Mouse (Mus musculus): Measurements from ENCODE around the gene Arhgef7. TPM values are rescaled to one million over a fixed set of nuclear protein-coding genes. Genes with fewer than 3 reads are reported as not detected.

Gene Arhgef7
- polyA plus RNA-seq, 1 experiment from 2014 or later: 9.2 TPM

DNA sequence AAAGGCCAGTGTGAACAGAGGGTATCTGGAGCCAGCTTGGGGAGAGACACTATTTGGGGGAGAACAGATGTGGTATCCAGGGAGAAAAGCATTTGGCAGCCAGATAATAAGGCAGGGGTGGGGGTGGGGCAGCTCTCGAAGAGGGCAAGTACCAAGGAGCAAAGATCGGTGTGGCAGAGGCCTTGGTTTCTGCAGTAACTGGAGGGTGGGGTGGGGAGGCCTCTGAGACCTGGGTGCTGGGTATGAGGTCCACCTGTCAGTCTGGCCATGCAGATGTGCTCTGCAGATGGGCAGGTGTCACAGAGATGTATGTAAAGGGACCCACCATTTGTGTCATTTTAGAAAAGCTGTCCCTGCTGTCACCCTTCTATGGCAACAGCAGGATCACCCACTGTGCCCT, 18.7 kb upstream of the Arhgef7 start:
- H3K36me3 ChIP-seq (replicated peaks; ENCODE audit: insufficient read depth, low read length): no peaks in the 10 kb centered on the region
- no peaks in the 10 kb centered on the region for H3K27me3 ChIP-seq (ENCODE audit: insufficient read depth, low read length)
- H3K4me3 ChIP-seq (ENCODE audit: low read depth, low read length): no peak overlapping the region
- H3K9ac ChIP-seq (replicated peaks): no peak overlapping the region
- H3K9me3 ChIP-seq (ENCODE audit: low read length): no peaks in the 10 kb centered on the region
- WGBS (ENCODE audit: insufficient replicate concordance): 28% methylated on average over 2 of the region's 2 CpGs
- no peak overlapping the region for H3K27ac ChIP-seq (ENCODE audit: low read depth)
- ATAC-seq: no peak
- H3K4me1 ChIP-seq (ENCODE audit: insufficient read depth): peaks cover 14% of the 10 kb centered on the region
- DNase-seq: no peak
- TF ChIP-seq CTCF (IDR thresholded peaks at IDR 0.05; ENCODE audit: low read depth) (no peak), EP300 (IDR thresholded peaks at IDR 0.05; ENCODE audit: low read depth) (no peak)
- no peak overlapping the region for H3K4me2 ChIP-seq (ENCODE audit: low read depth, low read length)

DNA sequence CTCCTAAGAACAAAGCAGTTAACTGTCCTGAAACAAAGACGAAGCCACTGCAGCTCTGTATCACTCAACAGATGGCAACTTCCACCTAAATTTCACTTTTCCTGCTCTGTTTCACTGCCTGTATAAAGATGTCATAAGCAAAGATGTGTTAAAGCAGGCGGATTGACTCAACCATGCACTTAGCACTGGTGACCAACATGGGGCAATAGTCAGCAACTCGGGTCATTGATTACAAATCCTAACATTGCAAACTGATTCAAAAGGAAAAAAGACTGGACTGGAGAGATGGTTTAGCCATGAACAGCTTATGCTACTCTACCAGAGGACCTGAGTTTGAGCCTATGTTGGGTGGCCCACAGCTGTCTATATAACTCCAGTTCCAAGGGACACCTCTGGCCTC, 18.0 kb upstream of the Arhgef7 start:
- H3K4me3 ChIP-seq (ENCODE audit: low read depth, low read length): no peak overlapping the region
- peak overlapping the region; percentile 72 for H3K27ac ChIP-seq (ENCODE audit: low read depth)
- no peak overlapping the region for H3K9ac ChIP-seq (replicated peaks)
- TF ChIP-seq CTCF (IDR thresholded peaks at IDR 0.05; ENCODE audit: low read depth) (no peak), EP300 (IDR thresholded peaks at IDR 0.05; ENCODE audit: low read depth) (no peak)
- no peak overlapping the region for H3K4me2 ChIP-seq (ENCODE audit: low read depth, low read length)
- ATAC-seq (peak; percentile 72), DNase-seq (no peak)
- peaks cover 14% of the 10 kb centered on the region for H3K4me1 ChIP-seq (ENCODE audit: insufficient read depth)
- H3K27me3 ChIP-seq (ENCODE audit: insufficient read depth, low read length): no peaks in the 10 kb centered on the region
- 50% methylated on average over 3 of the region's 3 CpGs for WGBS (ENCODE audit: insufficient replicate concordance)
- H3K9me3 ChIP-seq (ENCODE audit: low read length): no peaks in the 10 kb centered on the region
- H3K36me3 ChIP-seq (replicated peaks; ENCODE audit: insufficient read depth, low read length): no peaks in the 10 kb centered on the region

DNA sequence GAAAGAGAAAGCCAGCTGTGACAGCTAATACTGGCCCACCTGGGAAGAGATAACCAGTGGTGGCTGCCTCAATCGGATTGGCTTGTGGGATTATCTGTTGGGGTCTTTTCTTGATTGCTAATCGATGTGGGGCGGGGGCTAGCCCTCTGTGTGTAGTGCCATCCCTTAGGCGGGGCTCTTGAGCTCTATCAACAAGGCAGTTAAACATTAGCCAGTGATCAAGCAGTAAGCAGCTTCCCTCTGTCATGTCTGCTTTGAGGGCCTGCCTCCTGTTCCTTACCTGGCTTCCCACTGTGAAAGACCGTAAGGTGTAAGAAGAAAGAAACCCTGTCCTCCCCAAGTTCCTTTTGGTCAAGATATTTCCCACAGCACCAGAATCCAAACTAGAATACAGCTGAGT, 17.1 kb upstream of the Arhgef7 start:
- Histone ChIP-seq H3K4me2 (ENCODE audit: low read depth, low read length) (no peak overlapping the region), H3K36me3 (replicated peaks; ENCODE audit: insufficient read depth, low read length) (no peaks in the 10 kb centered on the region), H3K4me1 (ENCODE audit: insufficient read depth) (peaks cover 14% of the 10 kb centered on the region), H3K4me3 (ENCODE audit: low read depth, low read length) (no peak overlapping the region), H3K9ac (replicated peaks) (no peak overlapping the region), H3K9me3 (ENCODE audit: low read length) (no peaks in the 10 kb centered on the region), H3K27me3 (ENCODE audit: insufficient read depth, low read length) (no peaks in the 10 kb centered on the region), H3K27ac (ENCODE audit: low read depth) (peak overlapping the region; percentile 72)
- DNase-seq: no peak
- WGBS (ENCODE audit: insufficient replicate concordance): 49% methylated on average over 5 of the region's 5 CpGs
- peak; percentile 80 for ATAC-seq
- no peak for TF ChIP-seq EP300 (IDR thresholded peaks at IDR 0.05; ENCODE audit: low read depth)
- no peak for TF ChIP-seq CTCF (IDR thresholded peaks at IDR 0.05; ENCODE audit: low read depth)

DNA sequence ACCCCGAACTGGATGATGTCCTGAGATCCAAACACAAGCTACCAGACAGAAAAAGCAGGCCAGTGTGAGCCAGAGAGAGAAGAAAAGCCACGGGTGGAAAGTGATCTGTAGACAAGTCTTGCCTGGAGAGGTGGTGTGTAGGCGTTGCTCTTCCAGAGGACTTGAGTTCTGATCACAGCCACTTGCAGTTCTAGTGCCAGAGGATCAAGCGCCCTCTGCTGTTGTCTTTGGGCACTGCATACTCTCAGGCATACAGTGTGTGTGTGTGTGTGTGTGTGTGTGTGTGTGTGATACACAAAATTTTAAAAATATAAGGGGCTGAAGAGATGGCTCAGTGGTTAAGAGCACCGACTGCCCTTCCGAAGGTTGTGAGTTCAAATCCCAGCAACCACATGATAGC, 15.3 kb upstream of the Arhgef7 start:
- ATAC-seq (no peak), DNase-seq (peak; percentile 56)
- no peak overlapping the region for H3K27ac ChIP-seq (ENCODE audit: low read depth)
- no peaks in the 10 kb centered on the region for H3K36me3 ChIP-seq (replicated peaks; ENCODE audit: insufficient read depth, low read length)
- H3K4me3 ChIP-seq (ENCODE audit: low read depth, low read length): no peak overlapping the region
- TF ChIP-seq CTCF (IDR thresholded peaks at IDR 0.05; ENCODE audit: low read depth) (peak; percentile 64), EP300 (IDR thresholded peaks at IDR 0.05; ENCODE audit: low read depth) (no peak)
- H3K4me1 ChIP-seq (ENCODE audit: insufficient read depth): peaks cover 14% of the 10 kb centered on the region
- 80% methylated on average over 6 of the region's 6 CpGs for whole genome bisulfite sequencing (ENCODE audit: insufficient replicate concordance)
- H3K4me2 ChIP-seq (ENCODE audit: low read depth, low read length): no peak overlapping the region
- no peak overlapping the region for H3K9ac ChIP-seq (replicated peaks)
- no peaks in the 10 kb centered on the region for H3K9me3 ChIP-seq (ENCODE audit: low read length)
- H3K27me3 ChIP-seq (ENCODE audit: insufficient read depth, low read length): no peaks in the 10 kb centered on the region

DNA sequence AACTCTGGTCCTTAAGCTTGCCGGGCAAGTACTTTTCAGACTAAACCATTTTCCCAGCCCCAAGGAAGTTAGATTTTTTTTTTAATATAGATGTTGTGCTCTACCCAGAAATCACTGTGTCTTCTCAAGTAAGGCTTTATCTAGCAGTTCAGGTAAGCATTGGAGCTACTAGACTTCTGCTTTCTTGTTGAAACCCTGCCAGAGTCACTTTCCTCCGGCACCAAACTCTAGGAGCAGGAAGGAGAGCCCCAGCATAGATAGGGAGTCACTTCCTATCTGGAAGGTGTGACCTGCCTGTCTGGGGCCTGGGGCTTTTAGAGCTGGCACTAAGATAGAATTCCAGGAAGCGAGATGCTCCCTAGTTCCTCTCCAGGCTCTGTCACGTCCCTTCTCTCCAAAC, 10.3 kb upstream of the Arhgef7 start:
- TF ChIP-seq CTCF (IDR thresholded peaks at IDR 0.05; ENCODE audit: low read depth): no peak
- no peak for TF ChIP-seq EP300 (IDR thresholded peaks at IDR 0.05; ENCODE audit: low read depth)
- Histone ChIP-seq H3K4me2 (ENCODE audit: low read depth, low read length) (no peak overlapping the region), H3K9me3 (ENCODE audit: low read length) (no peaks in the 10 kb centered on the region), H3K4me3 (ENCODE audit: low read depth, low read length) (no peak overlapping the region), H3K27me3 (ENCODE audit: insufficient read depth, low read length) (no peaks in the 10 kb centered on the region), H3K9ac (replicated peaks) (no peak overlapping the region), H3K36me3 (replicated peaks; ENCODE audit: insufficient read depth, low read length) (no peaks in the 10 kb centered on the region), H3K27ac (ENCODE audit: low read depth) (no peak overlapping the region), H3K4me1 (ENCODE audit: insufficient read depth) (no peaks in the 10 kb centered on the region)
- ATAC-seq (no peak), DNase-seq (no peak)
- WGBS (ENCODE audit: insufficient replicate concordance): 51% methylated on average over 4 of the region's 4 CpGs

DNA sequence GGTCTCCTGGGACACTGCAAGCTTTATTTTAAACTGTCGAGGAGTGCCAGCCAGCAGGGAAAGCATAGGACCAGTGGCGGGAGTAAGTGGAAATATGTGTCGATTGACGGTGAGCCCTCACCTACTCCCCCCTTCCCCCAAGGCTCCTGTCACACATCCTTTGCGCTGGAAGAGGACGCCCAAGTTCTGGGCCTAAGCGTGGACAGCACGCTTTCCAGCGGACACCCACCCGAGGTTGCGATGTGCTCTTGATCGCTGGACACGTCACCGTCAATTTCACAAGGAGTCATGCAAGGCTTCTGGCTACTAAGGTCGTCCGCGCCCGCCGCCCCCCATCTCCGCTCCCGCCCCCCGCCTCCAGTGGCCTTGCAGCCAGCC, 259 bp upstream of the Arhgef7 start:
- H3K9ac ChIP-seq (replicated peaks): peak overlapping the region; percentile 54
- WGBS (ENCODE audit: insufficient replicate concordance): 3% methylated on average over 22 of the region's 22 CpGs
- no peaks in the 10 kb centered on the region for H3K36me3 ChIP-seq (replicated peaks; ENCODE audit: insufficient read depth, low read length)
- peak; percentile 8; the same call in 1 of the 2 replicates for ATAC-seq
- H3K4me1 ChIP-seq (ENCODE audit: insufficient read depth): peaks cover 9% of the 10 kb centered on the region; the same call in 1 of the 2 replicates
- H3K9me3 ChIP-seq (ENCODE audit: low read length): no peaks in the 10 kb centered on the region
- peaks cover 31% of the 10 kb centered on the region for H3K27me3 ChIP-seq (ENCODE audit: insufficient read depth, low read length)
- peak overlapping the region; percentile 95 for H3K27ac ChIP-seq (ENCODE audit: low read depth)
- TF ChIP-seq EP300 (IDR thresholded peaks at IDR 0.05; ENCODE audit: low read depth) (no peak), CTCF (IDR thresholded peaks at IDR 0.05; ENCODE audit: low read depth) (no peak)
- no peak for DNase-seq
- H3K4me3 ChIP-seq (ENCODE audit: low read depth, low read length): peak overlapping the region; percentile 57
- H3K4me2 ChIP-seq (ENCODE audit: low read depth, low read length): peak overlapping the region; percentile 70
